Mouse (Mus musculus) bone marrow, adult 2 months (tissue): Measurements from ENCODE around the gene Khdc4.

Experiments
- CTCF ChIP-seq: fragments of 200-500 bp; IDR thresholded peaks from 2 replicates; pipeline ENCODE4 v1.5.1; 2011; ENCODE audit warnings: low read length, control low read depth; ENCODE audit not compliant: control insufficient read depth, insufficient read depth
- POLR2A ChIP-seq: fragments of 200-500 bp; IDR thresholded peaks from 2 replicates; pipeline ENCODE4 v1.6.1; 2011; ENCODE audit warnings: low read depth, mild to moderate bottlenecking, control low read depth, low read length, borderline replicate concordance; ENCODE audit not compliant: control insufficient read depth

DNA sequence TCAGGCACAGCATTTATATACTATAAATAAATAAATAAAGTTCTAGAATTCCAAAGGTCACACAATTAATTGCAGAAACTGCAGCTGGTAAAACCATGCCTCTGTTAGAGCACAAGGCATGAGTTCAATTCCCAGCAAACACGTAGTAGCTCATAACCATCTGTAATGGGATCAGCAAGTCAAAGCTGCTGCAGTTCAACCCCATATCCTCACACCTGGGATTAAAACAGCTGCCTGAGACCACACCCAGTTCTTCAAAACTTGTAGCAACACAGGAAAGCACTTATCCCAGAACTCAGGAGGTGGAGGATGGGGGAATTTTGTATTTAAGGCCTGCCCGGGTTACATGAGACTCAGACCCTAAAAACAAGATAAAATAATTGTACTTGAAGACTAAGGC is 29.1 kb downstream of the Khdc4 start:
- no peak for TF ChIP-seq CTCF
- TF ChIP-seq POLR2A: no peak
